Mouse (Mus musculus): ENCODE data around the gene Zfp933. TPM values are rescaled to one million over a fixed set of nuclear protein-coding genes. Genes with fewer than 3 reads are reported as not detected.
"Not testable (repeated sequence)": the region's sequence is repeated elsewhere in the genome, so short reads cannot be mapped to it uniquely, and the experiment has no call there.

Gene Zfp933
- total and polyA plus RNA-seq, 2 experiments: 0.56 to 4.9 TPM

DNA sequence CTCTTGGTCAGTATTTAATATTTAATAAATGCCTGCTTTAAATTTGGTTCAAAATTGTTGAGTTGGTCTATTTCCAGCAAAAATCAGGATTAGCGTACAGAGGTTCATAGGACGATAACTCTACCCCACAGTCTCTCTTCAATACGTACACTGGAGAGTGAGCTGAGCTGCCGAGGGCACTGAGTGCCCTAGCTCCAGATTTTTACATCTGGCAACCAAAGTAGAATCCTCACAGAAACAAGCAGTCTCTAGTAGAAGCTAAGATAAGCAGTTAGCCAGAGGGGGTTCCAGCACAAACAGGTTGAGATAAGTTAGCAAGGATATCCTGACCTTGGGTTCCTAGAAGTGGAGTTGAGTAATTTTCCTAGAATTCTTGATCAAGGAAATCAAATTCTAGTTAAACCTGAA, 422 bp upstream of the Zfp933 start:
- Histone ChIP-seq H3K27me3 (ENCODE audit: control insufficient read depth, insufficient read depth, low read length) (no peaks in the 10 kb centered on the region), H3K27ac (replicated peaks; ENCODE audit: insufficient read depth, low read depth, low read length) (peak overlapping the region; percentile 73), H3K79me2 (ENCODE audit: control insufficient read depth, insufficient read depth, low read length) (peaks cover 11% of the 10 kb centered on the region; the same call in 1 of the 2 replicates), H3K36me3 (ENCODE audit: control insufficient read depth, insufficient read depth, low read length) (no peaks in the 10 kb centered on the region; the same call in 1 of the 2 replicates), H3K9ac (ENCODE audit: low read depth, low read length) (peak overlapping the region; percentile 68), H3K4me1 (ENCODE audit: control insufficient read depth, insufficient read depth, low read length) (peaks cover 7% of the 10 kb centered on the region), H3K4me3 (ENCODE audit: insufficient read depth, low read depth, low read length) (peak overlapping the region; percentile 92)
- TF ChIP-seq POLR2A (IDR thresholded peaks at IDR 0.05; ENCODE audit: extremely low read depth, insufficient read depth, low read length): no peak
- TF ChIP-seq CTCF (IDR thresholded peaks at IDR 0.05; ENCODE audit: low read depth, low read length): no peak
- WGBS: 0% methylated on average over 4 of the region's 4 CpGs
- no peak for DNase-seq (ENCODE audit: extremely low read depth, low read depth, low spot score)

DNA sequence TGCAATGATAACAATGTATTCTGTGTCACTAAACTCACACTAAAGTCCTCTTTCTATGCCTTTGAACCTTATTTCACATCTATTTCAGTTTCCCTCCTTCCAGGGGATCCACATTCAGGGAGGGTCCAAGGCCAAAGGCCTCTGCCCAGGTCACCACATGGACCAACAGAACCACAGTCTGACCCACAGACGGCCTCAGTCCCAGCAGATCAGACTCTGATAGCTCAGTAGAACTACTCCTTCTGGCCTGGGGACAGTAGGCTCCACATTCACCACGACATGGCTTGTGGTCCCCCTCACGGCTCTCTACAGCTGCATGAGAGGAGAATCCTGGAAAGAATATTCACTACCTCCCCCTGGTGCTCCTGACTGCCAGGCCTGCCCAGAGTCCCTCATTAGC, 5.3 kb downstream of the Zfp933 start:
- H3K27ac ChIP-seq (replicated peaks; ENCODE audit: insufficient read depth, low read depth, low read length): no peak overlapping the region
- H3K36me3 ChIP-seq (ENCODE audit: control insufficient read depth, insufficient read depth, low read length): peaks cover 14% of the 10 kb centered on the region
- H3K4me1 ChIP-seq (ENCODE audit: control insufficient read depth, insufficient read depth, low read length): peaks cover 3% of the 10 kb centered on the region
- WGBS: 92% methylated on average over 3 of the region's 3 CpGs
- no peak overlapping the region for H3K4me3 ChIP-seq (ENCODE audit: insufficient read depth, low read depth, low read length)
- TF ChIP-seq POLR2A (IDR thresholded peaks at IDR 0.05; ENCODE audit: extremely low read depth, insufficient read depth, low read length) (no peak), CTCF (IDR thresholded peaks at IDR 0.05; ENCODE audit: low read depth, low read length) (no peak)
- no peaks in the 10 kb centered on the region for H3K27me3 ChIP-seq (ENCODE audit: control insufficient read depth, insufficient read depth, low read length)
- peaks cover 12% of the 10 kb centered on the region; the same call in 1 of the 2 replicates for H3K79me2 ChIP-seq (ENCODE audit: control insufficient read depth, insufficient read depth, low read length)
- no peak for DNase-seq (ENCODE audit: extremely low read depth, low read depth, low spot score)
- no peak overlapping the region for H3K9ac ChIP-seq (ENCODE audit: low read depth, low read length)

DNA sequence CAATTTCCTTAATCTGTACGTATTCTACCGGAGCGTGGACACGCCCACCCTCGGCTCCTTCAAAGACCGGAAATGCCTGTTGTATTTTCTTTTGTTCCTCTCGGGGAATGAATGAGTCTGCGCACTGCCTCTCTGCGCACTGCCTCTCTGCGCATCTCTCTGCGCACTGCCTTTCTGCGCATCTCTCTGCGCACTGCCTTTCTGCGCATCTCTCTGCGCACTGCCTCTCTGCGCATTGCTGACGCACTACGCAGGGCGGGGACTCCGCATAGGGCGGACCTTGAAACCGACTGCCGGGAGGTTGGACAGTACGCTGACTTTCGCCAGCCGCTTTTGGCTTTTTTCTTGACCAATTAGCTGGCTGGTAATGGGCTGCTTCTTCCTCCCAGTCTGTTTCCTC, 8.9 kb downstream of the Zfp933 start:
- not testable (repeated sequence) for H3K79me2 ChIP-seq (ENCODE audit: control insufficient read depth, insufficient read depth, low read length); H3K27ac ChIP-seq (replicated peaks; ENCODE audit: insufficient read depth, low read depth, low read length); H3K27me3 ChIP-seq (ENCODE audit: control insufficient read depth, insufficient read depth, low read length); H3K9ac ChIP-seq (ENCODE audit: low read depth, low read length); H3K4me3 ChIP-seq (ENCODE audit: insufficient read depth, low read depth, low read length); H3K4me1 ChIP-seq (ENCODE audit: control insufficient read depth, insufficient read depth, low read length); DNase-seq (ENCODE audit: extremely low read depth, low read depth, low spot score)
- WGBS: 99% methylated on average over 24 of the region's 26 CpGs
- peaks cover 14% of the 10 kb centered on the region for H3K36me3 ChIP-seq (ENCODE audit: control insufficient read depth, insufficient read depth, low read length)

DNA sequence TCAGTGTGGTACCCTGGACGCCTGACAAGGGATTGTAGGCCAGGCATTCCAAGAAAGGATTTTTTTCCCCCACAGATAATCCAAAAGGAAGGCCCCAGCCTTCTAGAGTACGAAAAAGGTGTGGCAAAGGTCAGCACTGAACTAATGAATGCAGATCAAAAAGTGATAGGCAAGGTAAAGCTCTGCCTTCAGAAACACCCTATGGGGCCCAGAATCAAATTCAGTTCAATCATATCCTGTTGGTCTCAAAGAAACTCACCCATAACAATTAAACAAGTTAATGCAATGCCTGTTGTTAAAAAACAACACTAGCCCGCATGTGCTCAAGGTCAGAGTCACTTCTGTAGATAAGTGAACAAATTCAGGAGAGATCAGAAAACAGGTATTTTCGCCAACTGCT, 23.8 kb downstream of the Zfp933 start:
- no peak for TF ChIP-seq CTCF (IDR thresholded peaks at IDR 0.05; ENCODE audit: low read depth, low read length)

DNA sequence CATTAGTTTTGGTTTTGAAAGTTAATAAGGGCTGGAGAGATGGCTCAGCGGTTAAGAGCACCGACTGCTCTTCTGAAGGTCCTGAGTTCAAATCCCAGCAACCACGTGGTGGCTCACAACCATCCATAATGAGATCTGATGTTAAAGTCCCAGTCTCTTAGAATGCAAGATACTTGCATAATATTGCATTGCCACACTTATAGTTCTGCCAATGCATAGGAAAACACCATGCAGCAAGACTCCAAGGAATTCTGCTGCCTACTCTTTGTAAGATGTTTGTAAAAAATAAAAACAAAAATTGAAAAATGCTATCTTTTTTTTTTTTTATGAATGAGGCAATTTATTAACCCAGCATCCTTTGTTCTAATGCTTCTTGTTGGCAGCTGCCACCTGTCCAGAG, 26.8 kb downstream of the Zfp933 start:
- H3K36me3 ChIP-seq (ENCODE audit: control insufficient read depth, insufficient read depth, low read length): peaks cover 15% of the 10 kb centered on the region
- not testable (repeated sequence) for H3K27ac ChIP-seq (replicated peaks; ENCODE audit: insufficient read depth, low read depth, low read length); H3K79me2 ChIP-seq (ENCODE audit: control insufficient read depth, insufficient read depth, low read length); H3K9ac ChIP-seq (ENCODE audit: low read depth, low read length); H3K4me1 ChIP-seq (ENCODE audit: control insufficient read depth, insufficient read depth, low read length); DNase-seq (ENCODE audit: extremely low read depth, low read depth, low spot score); H3K27me3 ChIP-seq (ENCODE audit: control insufficient read depth, insufficient read depth, low read length); H3K4me3 ChIP-seq (ENCODE audit: insufficient read depth, low read depth, low read length)
- WGBS: 89% methylated on average over 3 of the region's 3 CpGs

More for the DNA sequence above, 23.8 kb downstream of the Zfp933 start:
- H3K36me3 ChIP-seq (ENCODE audit: control insufficient read depth, insufficient read depth, low read length): peaks cover 35% of the 10 kb centered on the region
- no peaks in the 10 kb centered on the region for H3K79me2 ChIP-seq (ENCODE audit: control insufficient read depth, insufficient read depth, low read length)
- DNase-seq (ENCODE audit: extremely low read depth, low read depth, low spot score): no peak
- H3K4me3 ChIP-seq (ENCODE audit: insufficient read depth, low read depth, low read length): no peak overlapping the region
- no peak overlapping the region for H3K27ac ChIP-seq (replicated peaks; ENCODE audit: insufficient read depth, low read depth, low read length)
- 96% methylated on average over 4 of the region's 4 CpGs for WGBS
- H3K4me1 ChIP-seq (ENCODE audit: control insufficient read depth, insufficient read depth, low read length): no peaks in the 10 kb centered on the region
- peaks cover 5% of the 10 kb centered on the region; the same call in 1 of the 2 replicates for H3K27me3 ChIP-seq (ENCODE audit: control insufficient read depth, insufficient read depth, low read length)
- H3K9ac ChIP-seq (ENCODE audit: low read depth, low read length): no peak overlapping the region

DNA sequence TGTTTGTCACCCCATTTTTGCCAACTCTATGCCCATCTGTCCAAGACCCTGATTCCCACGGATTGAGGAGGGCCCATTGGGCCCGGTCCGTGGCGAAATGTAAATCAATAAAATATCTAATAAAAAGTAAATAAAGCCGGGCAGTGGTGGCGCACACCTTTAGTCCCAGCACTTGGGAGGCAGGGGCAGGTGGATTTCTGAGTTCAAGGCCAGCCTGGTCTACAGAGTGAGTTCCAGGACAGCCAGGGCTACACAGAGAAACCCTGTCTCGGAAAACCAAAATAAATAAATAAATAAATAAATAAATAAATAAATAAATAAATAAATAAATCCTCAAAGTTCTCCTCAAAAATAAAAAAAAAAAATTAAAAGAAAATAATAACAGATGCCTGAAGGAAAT, 28.5 kb downstream of the Zfp933 start:
- not testable (repeated sequence) for DNase-seq (ENCODE audit: extremely low read depth, low read depth, low spot score); H3K79me2 ChIP-seq (ENCODE audit: control insufficient read depth, insufficient read depth, low read length); H3K9ac ChIP-seq (ENCODE audit: low read depth, low read length); H3K27me3 ChIP-seq (ENCODE audit: control insufficient read depth, insufficient read depth, low read length); H3K36me3 ChIP-seq (ENCODE audit: control insufficient read depth, insufficient read depth, low read length); H3K27ac ChIP-seq (replicated peaks; ENCODE audit: insufficient read depth, low read depth, low read length); H3K4me3 ChIP-seq (ENCODE audit: insufficient read depth, low read depth, low read length); H3K4me1 ChIP-seq (ENCODE audit: control insufficient read depth, insufficient read depth, low read length)
- 73% methylated on average over 7 of the region's 7 CpGs for WGBS

Data from liver, adult 2 months (tissue).